Mouse (Mus musculus): ENCODE data around the gene Mterf1b. TPM values are rescaled to one million over a fixed set of nuclear protein-coding genes. Genes with fewer than 3 reads are reported as not detected.

The Mterf1b gene
- polyA plus RNA-seq (2021; fragmentation: Nextera tagmentation), result 1.0 and 1.4 TPM in 2 replicates
- long read RNA-seq, experiment 1, partial matches to known transcripts, result 0 of 6 reads
- long read RNA-seq, experiment 1, other reads (novel, unspliced or antisense), result 2 of 6 reads
- long read RNA-seq, experiment 2, partial matches to known transcripts, result 0 of 3 reads
- long read RNA-seq, experiment 2, other reads (novel, unspliced or antisense), result 2 of 3 reads

GRCm38 (mm10) chr5:4191671-4192480 is at the start of gene Mterf1b:
Gene Mterf1b (plus strand): TSS chr5:4192367.

Other genes with a start within 250 kb of the Mterf1b start
- 34.9 and 35.8 TPM in 2 replicates for gene Cyp51, start 87.6 kb upstream of the Mterf1b start, polyA plus RNA-seq (2021; fragmentation: Nextera tagmentation)